Mouse (Mus musculus) lung, adult 2 months (tissue): ENCODE measurements around the gene Cdk15. TPM values are rescaled to one million over a fixed set of nuclear protein-coding genes. Genes with fewer than 3 reads are reported as not detected.
A peak's percentile ranks its signal among the peaks of the same experiment; 100 is the strongest.

Source experiments
- DNase-seq: peaks from one replicate; pipeline ENCODE4 v3.0.0; 2022
- H3K4me1 ChIP-seq: fragments of 200-500 bp; 2 replicates; pipeline ENCODE4 v1.6.1; 2011; ENCODE audit warnings: low read length; ENCODE audit not compliant: control insufficient read depth, insufficient read depth
- H3K4me3 ChIP-seq: fragments of 200-500 bp; replicated peaks from 2 replicates; pipeline ENCODE3; 2011; ENCODE audit warnings: low read depth, mild to moderate bottlenecking, control low read depth, low read length; ENCODE audit errors: extremely low read depth
- CTCF ChIP-seq: fragments of 200-500 bp; IDR thresholded peaks from 2 replicates; pipeline ENCODE4 v1.5.1; 2011; ENCODE audit warnings: mild to moderate bottlenecking, low read length, control low read depth; ENCODE audit not compliant: insufficient read depth
- POLR2A ChIP-seq: fragments of 200-500 bp; IDR thresholded peaks from 2 replicates; pipeline ENCODE4 v1.6.1; 2011; ENCODE audit warnings: low read depth, mild to moderate bottlenecking, control low read depth, low read length, borderline replicate concordance; ENCODE audit errors: extremely low read depth
- WGBS: fragments of 180-500 bp; shearing (Covaris S2); methylation state at CpG from one replicate; pipeline ENCODE4 v1.1.7; 2018; 5-methylcytosine and 5-hydroxymethylcytosine counted together
- polyA plus RNA-seq: library from polyadenylated mRNA; depleted of rRNA; stranded (reverse); fragments of >200 nt; gene quantifications from 2 replicates; pipeline ENCODE4 v1.2.3, GENCODE M21; 2012

Gene Cdk15
- polyA plus RNA-seq, 1 experiment, result not detected

DNA sequence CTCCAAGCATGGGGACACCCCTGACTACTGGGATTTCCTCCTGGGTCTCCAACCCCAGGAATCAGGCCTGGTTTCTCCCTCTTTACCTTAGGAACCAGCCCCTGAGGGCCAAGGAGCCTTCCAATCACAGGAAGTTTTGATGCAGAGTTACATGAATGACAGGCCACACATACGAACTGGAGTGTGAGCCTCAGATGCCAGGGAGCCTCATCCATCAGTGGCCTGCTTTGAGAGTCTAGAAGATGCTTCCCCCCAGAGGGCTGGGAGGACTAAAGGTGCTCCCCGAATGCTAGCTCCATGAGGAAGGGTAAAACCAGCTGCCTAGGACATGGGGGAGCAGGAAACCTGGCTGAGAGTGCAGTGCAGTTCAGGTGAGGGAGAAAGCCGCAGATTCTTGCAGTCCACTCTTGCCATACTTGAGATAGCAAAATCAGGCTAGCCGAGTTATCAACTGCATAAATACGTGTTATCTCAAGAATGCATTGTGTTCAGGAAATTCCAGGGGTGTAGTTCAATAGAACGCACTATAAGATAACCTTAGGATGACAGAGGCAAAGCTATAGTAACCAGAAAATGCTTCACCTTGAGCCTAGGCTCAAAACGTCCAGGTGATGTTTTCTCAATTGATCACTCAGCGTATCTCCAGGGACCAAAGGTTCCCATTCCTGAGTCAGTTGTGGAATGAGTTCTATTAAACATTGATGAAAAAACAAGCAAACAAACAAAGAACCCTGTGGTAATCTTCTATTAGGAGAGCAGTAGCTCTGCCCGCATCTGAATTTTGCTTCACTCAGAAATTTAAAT is 64.6 kb downstream of the Cdk15 start:
- DNase-seq, result peak; percentile 19

DNA sequence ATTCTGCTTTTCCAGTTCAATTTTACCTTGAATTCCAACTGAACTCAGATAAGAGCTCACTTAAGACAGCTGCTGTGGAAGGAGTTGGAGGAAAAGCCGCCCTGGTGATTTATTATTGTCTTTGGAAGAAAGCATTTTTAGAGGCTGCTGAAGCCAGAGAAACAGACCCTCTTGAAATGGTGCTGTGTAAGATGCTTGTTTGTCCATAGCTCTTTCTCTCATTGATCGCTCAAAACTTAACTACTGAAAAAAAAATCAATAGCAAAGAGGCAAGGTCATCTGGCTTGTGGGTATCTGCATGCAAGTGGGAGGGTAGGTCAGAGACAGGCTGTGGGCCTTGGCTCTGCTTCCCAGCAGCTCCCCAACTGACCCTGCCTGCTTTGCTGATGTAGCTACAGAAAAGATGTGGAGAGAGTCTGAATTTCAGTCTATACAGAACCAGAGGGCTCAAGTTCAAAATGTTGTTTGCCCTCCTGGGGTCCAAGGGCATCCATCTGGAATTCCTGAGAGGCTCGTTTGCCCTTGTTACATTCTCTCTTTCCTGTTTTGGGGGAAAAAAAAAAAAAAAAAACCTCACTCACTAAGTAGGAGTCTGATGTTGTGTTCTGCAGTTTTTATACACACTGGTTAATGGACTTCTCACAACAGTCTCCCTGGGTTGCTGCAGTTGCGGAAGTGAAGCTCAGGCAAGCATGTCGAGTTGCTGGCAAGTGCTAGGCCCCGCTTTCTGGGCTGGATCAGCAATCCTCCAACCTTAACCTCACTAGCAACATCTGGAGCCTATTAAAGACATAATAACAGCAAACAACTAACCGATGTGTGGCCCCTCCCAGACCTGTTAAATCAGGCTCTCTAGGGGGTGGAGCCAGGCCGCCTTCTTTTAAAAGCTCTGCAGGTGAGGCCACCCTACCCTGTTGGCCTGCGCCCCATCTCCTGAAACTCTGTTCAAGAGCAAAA is 65.5 kb downstream of the Cdk15 start:
- no peak for TF ChIP-seq CTCF
- TF ChIP-seq POLR2A, result no peak
- WGBS, result 62% methylated on average over 9 of the region's 9 CpGs
- H3K4me1 ChIP-seq, result no peaks in the 10 kb centered on the region; the same call in 1 of the 2 replicates
- DNase-seq, result no peak
- H3K4me3 ChIP-seq, result no peak overlapping the region

More for the DNA sequence above, 64.6 kb downstream of the Cdk15 start:
- 58% methylated on average over 9 of the region's 9 CpGs for WGBS
- no peaks in the 10 kb centered on the region; the same call in 1 of the 2 replicates for H3K4me1 ChIP-seq
- H3K4me3 ChIP-seq, result no peak overlapping the region
- TF ChIP-seq CTCF (no peak), POLR2A (no peak)

DNA sequence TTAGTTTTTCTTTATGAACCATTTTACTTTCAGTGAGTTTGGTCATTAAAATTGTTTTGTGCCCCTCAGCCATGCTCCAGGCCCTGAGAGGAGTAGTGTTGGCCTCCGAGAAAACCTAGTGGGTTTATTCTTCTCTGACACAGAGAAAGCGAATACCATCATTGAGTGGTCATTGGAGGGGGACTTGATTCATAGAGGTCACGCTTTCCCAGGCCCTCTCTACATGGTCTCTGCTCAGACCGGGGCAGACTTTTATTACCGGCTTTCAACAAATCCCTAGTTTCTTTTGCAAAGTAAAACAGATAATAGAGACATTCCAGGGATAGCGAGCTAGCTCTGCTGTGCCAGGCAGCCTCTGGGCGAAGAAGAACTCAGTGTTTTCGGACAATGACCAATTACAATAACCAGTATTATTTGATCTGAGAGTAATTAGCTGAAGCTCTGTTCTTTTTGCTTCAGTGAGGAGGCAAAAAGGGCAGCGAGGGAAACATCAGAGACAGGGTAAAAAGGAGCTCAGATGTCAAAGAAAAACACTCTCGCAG is 70.2 kb downstream of the Cdk15 start:
- Histone ChIP-seq H3K4me3 (no peak overlapping the region), H3K4me1 (no peaks in the 10 kb centered on the region)
- no peak for DNase-seq
- TF ChIP-seq CTCF (no peak), POLR2A (no peak)
- WGBS, result 78% methylated on average over 10 of the region's 10 CpGs

DNA sequence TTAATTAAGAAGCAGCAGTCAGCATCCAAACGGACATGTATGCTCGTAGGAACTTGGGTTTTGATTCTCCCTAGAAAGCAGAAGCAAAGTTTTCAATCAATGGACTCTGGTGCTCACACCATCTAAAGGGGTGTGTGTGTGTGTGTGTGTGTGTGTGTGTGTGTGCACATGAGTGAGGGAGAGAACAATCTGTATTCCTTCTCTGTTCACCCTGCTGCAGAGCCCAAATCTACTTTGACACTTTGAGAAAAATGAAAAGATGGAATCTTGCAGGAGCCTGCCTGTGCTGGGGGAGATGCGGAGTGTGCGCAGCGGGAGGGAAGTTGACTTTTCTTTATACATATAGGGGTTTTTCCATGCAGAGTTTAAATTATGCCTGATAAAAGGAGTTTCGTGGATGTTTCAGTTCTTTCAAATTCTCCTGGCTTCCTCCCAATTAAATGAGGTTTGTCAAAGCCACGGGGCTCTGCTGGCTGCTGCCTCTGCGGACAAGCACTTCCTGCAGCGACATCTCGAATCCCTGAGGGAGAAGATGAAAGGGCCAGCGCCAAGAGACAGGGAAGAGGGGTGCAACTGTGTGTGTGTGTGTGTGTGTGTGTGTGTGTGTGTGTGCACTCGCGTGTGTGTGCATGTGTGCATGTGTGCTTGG is 76.2 kb downstream of the Cdk15 start:
- no peak for TF ChIP-seq CTCF
- TF ChIP-seq POLR2A, result no peak
- no peak overlapping the region for H3K4me3 ChIP-seq
- no peaks in the 10 kb centered on the region for H3K4me1 ChIP-seq
- DNase-seq, result no peak
- whole genome bisulfite sequencing, result 39% methylated on average over 13 of the region's 13 CpGs

DNA sequence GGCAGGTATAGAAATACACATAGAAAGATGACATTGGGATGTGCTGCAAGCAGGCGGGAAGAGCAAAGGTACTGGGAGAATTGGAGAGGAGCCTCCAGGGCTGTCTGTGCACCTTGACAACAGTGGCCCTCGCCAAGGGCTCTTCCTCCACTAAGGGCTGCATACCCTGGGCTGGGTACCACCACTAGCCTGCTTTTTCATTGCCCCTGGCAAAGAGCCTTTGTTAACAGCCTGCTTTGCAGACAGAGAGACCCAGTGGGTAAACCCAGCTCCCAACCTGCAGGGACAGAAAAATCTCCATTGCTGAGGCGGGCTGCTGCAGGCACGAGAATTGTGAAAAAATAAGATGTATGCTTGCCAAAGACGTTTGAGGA is 76.7 kb downstream of the Cdk15 start:
- WGBS, result 58% methylated on average over 5 of the region's 5 CpGs
- TF ChIP-seq CTCF, result no peak
- TF ChIP-seq POLR2A, result no peak

DNA sequence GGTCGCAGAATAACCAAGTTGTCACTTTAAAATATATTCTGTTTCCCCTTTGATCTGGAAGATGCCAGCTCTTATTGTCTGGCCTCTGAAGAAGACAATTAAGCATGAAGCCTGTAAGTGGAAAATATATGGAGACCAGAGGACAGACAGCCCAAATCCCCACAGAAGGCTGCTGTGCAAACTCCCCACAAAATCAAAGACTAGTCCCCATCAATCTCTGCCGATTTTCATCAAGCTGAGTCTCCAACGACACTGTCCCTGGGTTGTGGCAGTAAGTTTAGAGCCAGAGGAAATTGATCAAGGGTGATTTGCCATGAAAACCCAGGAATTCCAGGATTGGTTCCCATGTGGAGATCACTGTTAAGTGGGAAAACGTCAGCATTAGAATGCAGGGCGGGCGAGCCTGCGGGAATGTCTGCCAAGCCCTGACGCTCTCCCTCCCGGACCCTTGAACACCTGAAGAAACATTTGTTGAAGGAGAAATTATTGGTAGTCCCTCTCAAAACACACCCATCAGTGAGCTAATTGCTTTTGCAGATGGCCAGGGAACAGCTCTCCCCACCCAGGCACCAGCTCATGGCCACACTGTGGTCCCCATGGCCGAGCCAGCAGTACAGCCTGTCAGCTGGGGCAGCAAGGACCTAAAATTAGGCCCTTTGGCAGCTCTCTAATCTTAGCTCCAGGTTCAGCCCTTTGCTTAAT is 77.3 kb downstream of the Cdk15 start:
- Histone ChIP-seq H3K4me1 (no peaks in the 10 kb centered on the region), H3K4me3 (no peak overlapping the region)
- 63% methylated on average over 10 of the region's 10 CpGs for WGBS
- TF ChIP-seq CTCF, result no peak
- no peak for TF ChIP-seq POLR2A
- no peak for DNase-seq

More for the DNA sequence above, 76.7 kb downstream of the Cdk15 start:
- Histone ChIP-seq H3K4me1 (no peaks in the 10 kb centered on the region), H3K4me3 (no peak overlapping the region)
- DNase-seq, result no peak

DNA sequence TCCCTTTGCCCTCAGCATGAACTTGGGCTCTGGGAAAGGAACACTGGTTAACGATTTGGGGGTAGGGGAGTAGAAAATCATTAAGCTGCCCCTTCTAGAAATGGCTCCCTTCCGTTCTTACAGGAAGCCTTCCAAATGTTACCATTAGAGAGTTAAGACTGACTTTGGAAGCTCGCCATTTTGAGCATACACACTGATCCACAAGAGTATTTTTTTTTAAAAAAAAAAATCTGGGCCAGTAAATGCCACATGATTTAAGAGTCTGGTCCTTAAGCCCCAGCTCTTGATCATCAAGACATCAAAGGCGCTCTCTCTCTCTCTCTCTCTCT is 77.8 kb downstream of the Cdk15 start:
- no peak for DNase-seq
- no peak overlapping the region for H3K4me3 ChIP-seq
- no peak for TF ChIP-seq POLR2A
- TF ChIP-seq CTCF, result no peak
- H3K4me1 ChIP-seq, result no peaks in the 10 kb centered on the region
- WGBS, result 59% methylated on average over 4 of the region's 4 CpGs

DNA sequence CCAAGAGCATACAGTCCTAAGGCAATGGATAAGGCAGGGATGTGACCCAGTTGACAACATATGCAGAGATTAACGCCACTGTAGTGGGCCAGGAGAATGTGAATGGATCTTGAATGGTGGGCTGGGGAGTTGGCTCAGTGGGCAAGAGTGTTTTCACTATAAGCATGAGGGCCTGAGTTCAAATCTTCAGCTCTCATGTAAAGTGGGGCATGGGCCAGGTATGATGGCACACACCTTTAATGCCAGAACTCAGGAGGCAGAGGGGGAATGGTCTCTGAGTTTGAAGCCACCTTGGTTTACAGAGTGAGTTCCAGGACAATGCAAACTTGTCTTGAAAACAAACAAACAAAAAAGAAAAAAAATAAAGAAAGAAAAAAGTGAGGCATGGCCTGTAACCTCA is 79.5 kb downstream of the Cdk15 start:
- no peak for TF ChIP-seq CTCF
- no peak for TF ChIP-seq POLR2A
- H3K4me3 ChIP-seq, result no peak overlapping the region
- DNase-seq, result no peak
- H3K4me1 ChIP-seq, result peaks cover 4% of the 10 kb centered on the region
- WGBS, result 91% methylated on average over 1 of the region's 1 CpGs

DNA sequence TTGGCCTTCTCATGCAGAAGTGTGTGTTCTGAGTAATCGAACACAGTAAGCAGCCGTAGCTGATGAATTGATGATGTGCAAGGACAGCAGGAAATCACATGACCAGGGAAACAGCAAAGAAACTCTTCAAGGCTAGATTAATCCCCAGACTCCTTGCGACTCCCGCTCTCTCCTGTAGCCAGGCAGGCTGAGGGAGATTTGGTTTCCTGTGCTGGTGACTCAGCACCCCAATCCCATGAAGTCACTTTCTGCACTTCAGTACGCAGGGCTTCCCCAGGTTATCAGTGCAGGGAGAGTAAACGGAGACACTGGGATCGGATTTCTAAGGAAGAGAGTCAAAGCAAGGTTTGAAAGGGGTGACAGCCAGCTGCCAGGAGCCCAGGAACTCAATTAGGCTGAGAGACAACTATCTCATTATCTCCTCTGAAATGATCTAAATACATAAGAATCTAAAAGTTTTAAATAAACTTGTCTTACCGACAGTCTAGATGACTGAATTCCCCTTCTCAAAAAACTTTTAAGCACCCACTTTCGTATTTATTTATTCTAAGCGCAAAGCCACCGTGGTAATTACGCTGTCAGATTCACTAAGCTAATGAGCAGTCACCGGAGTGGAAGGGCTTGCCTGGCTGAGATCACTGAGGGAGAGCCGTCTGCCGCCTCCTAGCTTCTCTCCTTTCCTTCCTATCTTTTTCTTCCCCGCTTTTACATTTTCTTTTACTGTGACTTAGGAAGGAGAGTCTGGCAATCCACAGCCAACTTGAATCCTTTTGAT is 84.3 kb downstream of the Cdk15 start:
- TF ChIP-seq POLR2A (no peak), CTCF (no peak)
- H3K4me1 ChIP-seq, result peaks cover 4% of the 10 kb centered on the region
- no peak overlapping the region for H3K4me3 ChIP-seq
- DNase-seq, result no peak
- 24% methylated on average over 16 of the region's 16 CpGs for WGBS
